In the genomic region with DNA sequence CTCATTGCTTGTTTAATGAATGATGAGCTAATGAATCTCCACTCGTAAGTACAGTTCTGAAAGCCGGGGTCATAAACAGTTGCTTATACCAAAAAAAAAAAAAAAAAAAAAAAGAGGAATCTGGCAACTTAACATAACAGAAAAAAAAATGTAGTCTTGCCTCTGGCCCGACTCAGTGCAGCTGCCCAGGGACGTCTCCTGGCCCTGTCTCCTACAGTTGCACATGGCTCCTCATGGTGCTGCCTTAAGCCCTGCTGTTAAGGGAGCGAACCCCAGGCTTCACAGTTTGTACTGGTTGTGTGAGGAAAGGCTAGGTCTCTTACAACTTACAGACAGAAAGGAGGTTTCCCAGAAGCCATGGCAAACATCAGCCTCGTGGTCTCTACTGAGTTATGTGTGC, we compare ENCODE assay signal across 24 mouse cellular contexts.
"Had no signal": no experiment of that assay in that cellular context is flagged by ENCODE, and none has a peak within 500 bp of the region (broad histone marks: within the 10 kb centered on the region; RNA-seq: fewer than 3 reads in every experiment).

No protein-coding gene starts in this region.

- ATAC-seq: forebrain, postnatal 0 days; hindbrain, postnatal 0 days; intestine, embryonic 16.5 days; liver, embryonic 12.5 days had no signal

- H3K36me3 ChIP-seq: hindbrain, embryonic 15.5 days had no signal

- H3K9me3 ChIP-seq: hindbrain, embryonic 13.5 days; hindbrain, embryonic 15.5 days; kidney, embryonic 15.5 days; limb, embryonic 12.5 days; limb, embryonic 15.5 days; liver, embryonic 12.5 days had no signal

- DNase-seq: forebrain, postnatal 0 days; gastrocnemius, postnatal 14 days; gastrocnemius, postnatal 36 days; heart, adult 18-20 months; heart, postnatal 10 days; kidney, adult 11 months; kidney, adult 2 months; kidney, adult 9 months; kidney, postnatal 25 days; kidney, postnatal 4 days; layer of hippocampus, adult 9-11 months; layer of hippocampus, postnatal 36 days; left cerebral cortex, postnatal 4 days had no signal

- H3K9ac ChIP-seq: forebrain, postnatal 0 days; hindbrain, embryonic 13.5 days; hindbrain, embryonic 15.5 days; kidney, embryonic 15.5 days; limb, embryonic 12.5 days; limb, embryonic 15.5 days; liver, embryonic 12.5 days had no signal

- H3K4me1 ChIP-seq: limb, embryonic 15.5 days had no signal

- H3K27ac ChIP-seq: hindbrain, embryonic 13.5 days; hindbrain, embryonic 15.5 days; hindbrain, postnatal 0 days; kidney, postnatal 0 days; layer of hippocampus, adult 2 months; limb, embryonic 12.5 days; limb, embryonic 15.5 days; liver, embryonic 12.5 days had no signal

- H3K4me3 ChIP-seq: hindbrain, embryonic 13.5 days; hindbrain, embryonic 15.5 days; kidney, embryonic 15.5 days; layer of hippocampus, adult 2 months; limb, embryonic 12.5 days; limb, embryonic 15.5 days; liver, embryonic 12.5 days had no signal

- H3K27me3 ChIP-seq: hindbrain, embryonic 13.5 days; hindbrain, embryonic 15.5 days; kidney, embryonic 15.5 days; limb, embryonic 12.5 days; limb, embryonic 15.5 days; liver, embryonic 12.5 days had no signal

- H3K4me2 ChIP-seq: heart, embryonic 11.5 days; hindbrain, embryonic 13.5 days; hindbrain, embryonic 15.5 days; limb, embryonic 12.5 days; limb, embryonic 15.5 days; liver, embryonic 12.5 days had no signal
